Mouse (Mus musculus): ENCODE measurements around the gene Ufc1. TPM values are rescaled to one million over a fixed set of nuclear protein-coding genes. Genes with fewer than 3 reads are reported as not detected.

Ufc1 gene
- polyA plus RNA-seq, 2 experiments from 2014 or later, result 74.0 to 84.4 TPM

DNA sequence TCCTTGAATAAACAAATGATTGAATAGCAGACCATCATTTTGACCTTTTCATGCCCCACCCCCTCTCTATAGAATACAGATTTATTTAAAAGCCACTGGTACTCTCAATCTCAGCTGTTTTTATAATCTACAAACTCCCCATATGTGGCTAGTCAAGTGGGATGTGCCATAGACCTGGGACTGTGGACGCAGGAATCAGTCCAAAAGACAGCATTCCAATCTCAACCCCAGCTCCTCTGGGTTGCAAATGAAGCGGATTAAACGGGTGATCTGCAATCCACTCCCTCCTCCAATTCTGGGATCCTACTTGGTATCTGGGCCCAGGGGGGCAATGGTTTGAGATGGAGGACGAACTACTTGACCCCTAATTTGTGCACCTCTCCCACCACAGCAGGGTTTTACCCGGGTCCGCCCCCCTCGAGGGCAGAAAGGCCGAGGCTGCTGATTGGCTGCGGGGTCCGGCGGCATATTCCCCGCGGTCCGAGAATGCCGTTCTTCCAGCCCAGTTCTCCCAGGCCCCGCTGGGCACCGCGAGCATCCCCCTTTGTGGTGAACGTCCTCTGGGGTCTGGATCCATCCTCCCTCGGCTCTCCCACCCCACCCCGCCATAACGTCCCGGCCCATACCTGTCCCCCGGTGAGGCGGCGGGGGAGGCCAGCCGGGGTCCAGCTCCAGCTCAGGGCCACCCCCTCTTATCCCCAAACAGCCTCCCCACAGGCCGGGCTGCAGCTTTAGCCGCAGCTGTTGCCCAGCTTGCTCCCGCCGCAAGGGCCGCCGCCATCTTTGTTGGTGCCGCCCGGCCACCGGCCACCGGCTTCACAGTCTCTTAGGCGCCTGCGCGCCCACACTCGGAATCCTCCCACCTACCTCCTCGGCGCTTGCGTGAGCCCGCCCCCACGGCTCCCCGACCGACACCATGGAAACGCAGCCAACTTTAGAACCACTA lies 7.4 kb downstream of the Ufc1 start, which contains the start of gene Usp21:
Usp21 (minus strand) TSS at position 856 of the 946 bp plus-strand sequence.
- peak; percentile 100 for ATAC-seq

DNA sequence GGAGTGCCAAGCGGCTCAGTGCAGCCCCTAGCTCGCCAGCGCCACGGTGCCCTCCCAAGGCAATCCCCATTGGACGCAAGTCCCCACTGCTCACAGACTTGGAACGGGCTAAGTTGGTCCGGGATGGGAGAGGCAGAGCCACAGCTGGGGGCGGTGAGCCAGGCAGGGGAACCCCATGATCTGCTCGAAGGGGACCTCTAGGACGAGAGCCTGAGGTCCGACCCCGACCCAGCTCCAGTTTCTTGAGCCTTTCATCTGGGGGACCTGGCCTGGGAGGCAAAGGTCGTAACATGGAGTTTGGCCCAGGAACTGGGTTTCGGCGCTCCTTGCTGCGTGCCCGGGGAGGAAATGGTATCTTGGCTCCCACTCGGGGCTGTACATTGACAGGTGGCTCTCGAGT lies 8.3 kb downstream of the Ufc1 start:
- no peak for ATAC-seq

DNA sequence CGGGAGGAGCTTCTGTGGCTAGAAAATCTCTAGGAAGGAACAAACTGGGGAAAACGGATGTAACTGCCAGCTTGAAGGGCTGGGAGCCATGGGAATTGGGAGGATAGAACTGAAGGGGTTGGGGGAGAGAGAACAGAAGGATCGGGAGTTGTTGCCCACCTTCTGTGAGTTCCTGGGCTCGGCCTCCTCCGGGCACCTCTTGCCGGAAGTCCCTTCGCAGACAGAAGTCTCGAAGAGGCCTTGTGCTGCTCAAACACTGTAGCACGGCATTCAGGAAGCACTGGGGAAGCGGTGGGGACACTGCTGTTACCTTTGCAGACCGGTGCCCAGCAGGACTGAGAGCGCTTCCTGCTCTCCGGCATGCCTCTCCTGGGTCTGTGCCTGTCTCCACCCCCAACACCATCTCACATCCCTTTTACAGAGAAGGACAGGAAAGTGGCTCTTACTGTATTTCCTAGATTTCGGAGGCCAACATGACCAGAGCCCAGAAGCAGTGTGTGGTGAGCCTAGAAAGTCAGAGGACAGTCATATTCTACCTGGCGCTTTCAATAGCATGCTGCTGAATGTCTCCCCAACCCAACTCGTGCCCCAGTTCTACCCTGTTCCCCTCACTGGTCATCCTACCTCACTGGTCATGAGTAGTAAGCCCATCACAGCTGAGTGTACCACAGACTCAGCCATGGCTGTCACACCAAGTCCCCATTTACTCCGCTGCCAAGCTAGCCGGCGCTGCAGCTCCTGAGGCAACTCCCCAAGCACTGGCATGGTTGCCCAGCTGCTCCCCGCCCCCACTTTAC lies 9.5 kb downstream of the Ufc1 start:
- ATAC-seq, result no peak

DNA sequence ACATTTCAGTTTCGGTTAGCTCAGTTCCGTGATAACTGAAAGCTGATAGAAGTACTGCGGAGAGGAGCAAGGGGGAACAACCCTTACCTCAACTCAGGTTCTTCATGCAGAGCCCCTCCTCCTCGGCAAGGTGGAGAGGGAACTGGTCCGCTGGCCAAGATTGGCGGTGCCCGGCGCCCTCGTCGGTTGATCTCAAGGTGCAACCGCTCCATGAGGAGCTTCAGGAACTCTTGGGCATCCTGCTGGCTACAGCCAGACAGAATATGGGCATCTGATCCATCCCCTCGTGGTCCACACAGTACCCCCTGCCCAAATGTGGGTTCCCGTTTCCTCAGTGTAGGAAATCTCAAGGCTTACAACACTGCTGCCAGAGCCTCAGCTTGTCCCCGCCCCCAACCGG lies 10.3 kb downstream of the Ufc1 start:
- no peak for ATAC-seq

DNA sequence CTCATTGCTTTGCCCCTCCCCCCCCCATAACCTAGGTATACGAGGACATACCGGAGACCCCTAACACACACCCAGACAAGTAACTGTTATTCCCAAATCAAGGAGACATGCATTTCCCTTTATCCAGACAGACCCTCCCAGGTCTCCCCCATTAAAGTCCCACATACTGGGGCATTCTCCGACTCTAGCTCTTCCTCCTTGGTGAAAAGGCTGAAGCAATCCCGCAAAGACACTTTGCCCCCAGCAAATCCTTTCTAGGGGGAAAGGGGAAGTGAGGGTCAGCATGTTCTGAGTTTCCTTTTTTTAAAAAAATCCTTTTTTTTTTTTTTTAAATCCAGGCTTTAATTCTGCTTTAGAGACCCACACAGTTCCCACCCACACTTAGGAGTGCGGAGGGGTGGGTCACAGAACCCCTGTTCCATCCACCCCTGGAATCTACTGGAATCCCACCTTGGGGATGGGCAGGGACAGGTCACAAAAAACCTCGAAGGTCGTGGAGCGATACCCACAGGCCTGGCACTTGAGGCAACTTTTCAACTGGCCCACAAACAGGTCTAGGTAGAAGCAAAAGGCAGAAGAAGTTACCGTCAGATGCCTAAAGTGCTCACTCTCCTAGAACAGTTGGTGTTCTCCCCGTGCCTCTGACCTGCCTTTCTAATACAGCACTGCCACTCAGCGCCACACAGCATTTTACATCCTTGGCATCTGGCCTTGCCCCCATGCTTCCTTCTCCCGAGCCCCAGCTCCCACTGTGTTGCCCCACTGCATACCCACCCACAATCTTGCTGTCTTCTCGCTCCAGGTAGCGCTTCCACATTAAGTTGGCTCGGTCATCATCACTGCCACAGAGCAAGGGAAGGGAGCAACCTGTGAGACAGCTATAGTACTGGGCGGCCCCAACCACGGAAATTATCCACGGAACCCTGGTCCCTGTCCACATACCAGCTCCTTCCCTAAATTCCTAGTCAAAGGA lies 11.3 kb downstream of the Ufc1 start:
- no peak for ATAC-seq

DNA sequence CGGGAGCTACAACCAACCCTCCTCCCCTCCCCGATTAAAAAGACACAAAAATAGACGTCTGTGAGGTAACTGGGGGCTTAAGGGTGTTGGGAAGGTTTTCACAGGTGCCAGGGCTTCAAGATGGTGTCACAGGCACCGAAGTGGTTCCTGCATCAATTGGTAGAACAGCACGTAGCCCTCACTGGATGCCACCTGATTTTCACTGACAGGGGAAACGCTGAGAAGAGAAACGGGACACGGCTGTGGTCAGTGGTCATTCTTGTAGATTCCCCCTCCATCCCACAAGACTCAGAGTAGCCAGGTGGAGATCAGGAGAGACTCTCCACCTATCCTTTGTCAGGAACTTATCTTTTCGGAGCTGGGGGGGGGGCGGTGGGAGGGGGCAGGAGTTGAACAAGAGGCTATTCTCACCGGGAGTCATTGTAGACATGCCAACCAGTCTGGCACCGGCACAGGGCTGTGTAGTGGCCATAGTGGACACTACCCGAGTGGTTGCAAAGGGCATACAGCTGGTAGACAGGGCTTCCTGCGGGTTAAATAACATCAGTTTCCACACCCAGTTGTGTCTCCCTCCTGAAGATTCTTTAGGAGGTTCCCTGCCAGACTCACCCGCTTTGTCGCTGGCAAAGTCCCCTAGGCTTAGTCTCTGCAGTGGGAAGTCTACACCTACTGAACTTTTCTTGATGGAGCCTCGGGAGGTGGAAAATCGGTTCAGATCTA lies 12.6 kb downstream of the Ufc1 start:
- no peak for ATAC-seq

DNA sequence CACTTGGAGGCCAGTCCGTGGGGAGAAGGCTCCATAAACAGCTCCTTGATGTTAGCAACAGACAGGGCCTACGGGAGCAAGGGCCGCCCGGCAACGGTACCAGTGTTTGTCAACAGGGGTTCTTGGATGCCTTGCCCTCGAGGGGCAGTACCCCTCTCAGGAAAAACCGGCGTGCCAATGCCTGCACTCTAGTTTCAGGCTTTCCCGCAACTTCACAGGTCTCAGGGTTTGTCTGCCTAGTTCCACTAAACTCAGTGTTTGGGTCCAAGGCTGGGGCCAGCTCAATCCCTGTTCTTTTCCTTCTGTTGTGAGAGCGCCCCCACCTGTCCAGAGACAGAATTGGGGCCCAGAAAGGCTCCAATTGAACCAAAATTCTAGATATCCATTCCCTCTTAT lies 13.3 kb downstream of the Ufc1 start:
- peak; percentile 44 for ATAC-seq

DNA sequence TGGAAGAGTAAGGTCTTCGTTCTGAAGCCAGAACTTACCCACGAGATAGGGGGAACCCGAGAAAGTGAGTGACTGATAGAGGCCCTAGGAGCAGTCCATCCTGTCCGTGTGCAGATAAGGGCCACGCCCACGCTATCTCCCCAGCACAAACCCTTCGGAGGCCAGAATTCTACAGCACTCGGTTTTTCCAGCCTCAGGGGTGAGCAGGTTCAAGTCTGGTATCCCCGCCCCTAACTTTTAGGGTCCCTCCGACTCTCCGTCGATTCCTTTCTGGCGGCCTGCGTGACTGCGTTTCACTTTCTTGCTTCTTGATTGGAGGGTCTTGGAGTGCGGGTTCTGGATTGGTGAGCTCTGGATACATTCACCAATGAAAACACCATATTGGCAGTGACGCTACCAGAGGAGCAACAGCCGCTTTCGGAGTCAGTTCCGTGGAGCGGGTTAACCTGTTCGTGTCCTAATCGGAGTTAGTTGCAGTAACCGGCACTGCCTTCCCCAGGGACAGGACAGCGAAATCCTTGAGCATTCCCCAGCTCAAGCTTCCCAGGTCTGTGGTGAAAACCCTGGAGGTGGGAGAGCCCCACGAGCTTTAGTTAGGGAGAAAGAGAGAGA lies 13.8 kb downstream of the Ufc1 start, which contains the start of gene Ppox:
Ppox (minus strand) TSS at position 271 of the 612 bp plus-strand sequence.
- peak; percentile 99 for ATAC-seq

DNA sequence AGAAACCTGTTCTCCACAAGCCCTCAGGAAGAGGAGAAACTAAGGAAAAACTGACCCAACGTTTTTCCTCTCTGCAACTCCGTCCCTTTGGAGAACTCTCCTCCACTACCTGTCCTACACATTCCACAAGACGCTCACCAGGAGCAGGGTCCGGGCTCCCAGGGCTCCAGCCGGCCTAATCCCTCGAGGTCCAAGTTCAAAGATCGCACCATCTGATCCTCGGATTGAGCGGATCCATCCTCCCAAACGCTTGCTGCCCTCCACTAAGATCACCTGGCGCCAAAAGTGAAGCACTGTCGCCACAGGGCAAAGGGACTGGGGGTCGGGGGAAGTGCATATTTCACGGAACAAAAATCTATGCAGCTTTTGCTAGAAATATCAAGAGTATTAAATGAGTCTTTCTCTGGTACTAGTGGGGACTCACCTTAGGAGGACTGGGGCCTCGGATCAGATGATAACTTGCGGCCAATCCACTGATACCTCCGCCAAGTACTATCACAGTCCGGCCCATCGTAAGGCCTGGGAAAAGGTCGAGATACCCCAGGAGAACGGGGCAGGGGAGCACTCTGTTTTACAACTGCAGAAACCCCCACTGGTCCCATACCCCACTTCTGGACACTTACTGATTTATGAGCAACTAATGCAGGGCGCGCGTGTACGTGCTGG lies 14.4 kb downstream of the Ufc1 start:
- ATAC-seq, result peak; percentile 0

DNA sequence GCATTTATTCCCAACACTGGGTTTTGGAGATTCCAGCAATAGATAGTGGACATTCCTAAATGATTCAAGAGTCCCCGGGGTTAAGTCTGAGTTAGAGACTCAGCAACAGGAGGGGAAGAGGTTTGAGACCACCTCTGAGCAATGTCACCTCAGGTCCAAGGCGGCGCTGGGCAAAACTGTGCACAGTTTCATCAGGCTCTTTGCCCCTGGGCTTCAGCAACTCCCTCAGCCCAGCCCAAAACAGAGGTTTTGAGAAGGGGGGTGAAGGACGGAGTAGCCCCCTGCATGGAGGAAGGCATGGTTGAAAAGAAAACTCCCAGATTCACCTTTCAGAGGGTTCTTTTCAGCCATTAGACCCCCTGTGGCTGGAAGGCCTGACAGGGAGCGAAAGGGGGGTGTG lies 15.1 kb downstream of the Ufc1 start:
- ATAC-seq, result no peak

DNA sequence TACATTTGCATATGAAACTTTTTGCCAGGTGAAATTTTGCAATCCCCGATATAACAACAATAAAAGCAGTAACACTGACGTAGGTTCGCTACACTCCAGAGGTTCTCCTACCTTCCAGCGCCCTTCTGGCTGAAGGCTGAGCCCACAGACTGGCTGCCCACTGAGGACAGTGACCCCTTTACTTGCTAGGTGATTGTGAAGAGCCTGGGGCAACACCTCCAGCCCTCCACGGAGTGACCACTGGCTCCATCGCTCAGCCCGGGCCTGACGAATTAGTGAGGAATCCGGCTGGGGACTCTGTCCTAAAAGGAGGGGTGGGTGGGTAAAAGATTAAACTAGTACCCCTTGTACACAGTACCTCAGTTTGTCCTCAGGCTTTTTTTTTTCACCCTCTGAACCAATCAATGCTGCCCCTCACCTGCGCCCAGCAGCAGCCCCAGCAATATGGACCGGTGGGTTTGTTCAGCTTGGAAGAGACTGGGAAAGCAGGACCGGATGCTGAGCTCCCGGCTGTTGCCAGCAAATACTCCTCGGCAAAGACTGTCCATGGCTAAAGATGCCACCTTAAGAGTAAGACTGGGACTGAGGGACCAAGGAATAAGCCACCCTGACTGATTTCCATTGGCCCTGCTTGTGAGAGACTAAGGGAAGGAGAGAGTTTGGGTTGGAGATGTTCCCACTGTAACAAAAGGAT lies 15.7 kb downstream of the Ufc1 start:
- no peak for ATAC-seq

DNA sequence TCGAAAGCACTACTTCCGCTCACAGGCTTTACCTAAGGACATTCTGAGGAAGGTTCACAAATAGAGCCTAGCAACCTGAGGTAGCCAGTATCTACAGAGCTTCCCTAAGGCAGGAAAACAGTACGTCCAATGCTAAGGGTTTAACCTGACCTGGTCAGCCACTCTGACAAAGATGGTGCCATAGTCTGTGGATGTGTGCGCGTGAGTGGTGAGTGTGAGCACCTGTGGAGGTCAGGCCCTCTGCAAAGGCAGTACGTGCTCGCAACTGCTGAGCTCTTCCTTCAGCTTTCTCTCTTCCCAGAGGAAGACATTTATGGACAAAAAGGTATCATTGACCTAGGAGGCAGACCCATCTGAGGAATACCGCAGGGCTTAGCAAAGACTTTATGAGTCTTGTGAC lies 16.4 kb downstream of the Ufc1 start:
- no peak for ATAC-seq

DNA sequence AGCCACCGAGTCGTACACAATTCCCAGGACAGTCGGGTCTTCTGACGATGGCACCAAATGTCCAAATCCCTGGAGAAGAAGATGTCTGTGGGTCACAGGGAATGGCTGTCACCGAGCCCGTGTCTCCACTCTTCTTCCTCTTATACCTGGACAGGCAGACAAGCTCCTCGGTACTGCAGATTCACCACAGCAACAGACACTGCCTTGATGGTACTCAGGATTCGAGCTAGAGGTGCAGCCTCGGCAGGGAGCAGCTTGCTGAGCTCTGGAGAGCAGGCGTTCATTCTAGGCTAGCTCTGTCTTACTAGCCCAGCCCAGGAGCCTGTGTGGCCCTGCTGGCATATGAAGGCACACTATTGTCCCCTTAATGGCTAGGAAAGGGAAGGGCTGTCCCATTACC lies 17.1 kb downstream of the Ufc1 start:
- no peak for ATAC-seq

DNA sequence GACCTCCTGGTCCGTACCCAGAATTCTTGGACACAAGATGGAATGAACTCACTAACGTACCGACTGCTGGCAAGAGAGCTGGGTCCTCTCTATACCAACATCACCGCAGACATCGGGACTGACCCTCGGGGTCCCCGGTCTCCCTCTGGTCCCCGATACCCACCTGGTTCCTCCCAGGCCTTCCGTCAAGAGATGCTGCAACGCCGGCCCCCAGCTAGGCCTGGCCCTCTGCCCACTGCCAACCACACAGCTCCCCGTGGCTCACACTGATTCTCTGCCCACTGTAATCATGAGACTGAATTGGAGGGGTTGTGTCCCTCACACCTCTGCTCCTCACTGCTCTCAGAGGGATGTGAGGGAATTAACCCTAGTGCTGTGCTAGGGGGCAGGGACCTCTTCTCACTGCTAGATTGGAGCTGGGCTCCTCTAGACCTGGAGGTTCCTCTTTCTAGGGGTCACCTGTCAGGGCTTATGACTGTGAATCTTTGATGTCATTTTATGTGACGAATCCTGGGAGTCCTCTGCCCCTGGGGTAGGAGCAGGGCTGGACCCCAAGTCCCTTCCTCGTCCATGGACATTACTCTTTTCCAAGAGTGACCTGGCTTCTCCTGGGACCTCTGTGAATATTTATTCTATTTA lies 18.6 kb downstream of the Ufc1 start:
- no peak for ATAC-seq

DNA sequence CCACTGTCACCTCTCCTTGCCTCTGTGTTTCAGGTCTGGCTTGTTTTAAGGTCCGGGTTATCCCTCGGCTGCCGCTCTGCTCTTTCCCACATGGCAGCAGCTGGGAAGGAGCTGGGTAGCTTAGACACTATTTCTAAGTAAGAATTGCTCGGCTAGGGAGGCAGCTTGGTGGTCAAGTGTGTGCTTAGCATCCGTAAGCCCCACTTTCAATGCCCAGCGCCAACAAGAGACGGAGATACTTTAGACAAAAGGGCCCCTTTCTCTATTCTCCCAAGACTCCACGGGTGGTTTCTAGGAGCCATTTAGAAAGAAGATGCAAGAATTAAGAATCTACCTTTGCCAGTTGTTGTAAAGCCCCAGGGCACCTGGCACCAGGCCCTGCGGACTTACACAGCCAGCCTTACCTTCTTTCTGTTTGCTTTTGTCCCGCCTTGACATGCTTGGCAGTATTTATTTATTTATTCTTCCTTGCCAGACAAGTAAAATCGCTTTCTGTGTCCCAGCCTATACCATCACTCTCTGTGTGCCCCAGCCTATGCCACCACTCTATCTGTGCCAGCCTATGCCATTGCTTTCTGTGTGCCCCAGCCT lies 19.6 kb downstream of the Ufc1 start:
- ATAC-seq, result no peak

DNA sequence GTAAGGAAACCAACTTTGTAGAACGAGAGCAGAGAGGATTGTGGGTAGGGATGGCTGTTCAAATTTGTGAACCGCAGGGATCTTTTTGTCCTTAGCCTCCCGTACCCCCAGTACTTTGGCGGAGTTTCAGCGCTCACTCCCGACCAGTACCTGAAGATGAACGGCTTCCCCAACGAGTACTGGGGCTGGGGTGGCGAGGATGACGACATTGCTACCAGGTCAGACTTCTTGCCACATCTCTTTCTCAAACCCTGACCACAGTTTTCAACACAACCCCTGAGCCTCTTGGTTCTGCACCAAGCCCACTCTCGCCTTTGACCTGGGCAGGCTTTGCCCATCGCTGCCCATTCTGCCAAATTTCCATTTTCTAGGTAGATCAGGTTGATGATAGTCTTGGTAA lies 20.7 kb downstream of the Ufc1 start:
- no peak for ATAC-seq

DNA sequence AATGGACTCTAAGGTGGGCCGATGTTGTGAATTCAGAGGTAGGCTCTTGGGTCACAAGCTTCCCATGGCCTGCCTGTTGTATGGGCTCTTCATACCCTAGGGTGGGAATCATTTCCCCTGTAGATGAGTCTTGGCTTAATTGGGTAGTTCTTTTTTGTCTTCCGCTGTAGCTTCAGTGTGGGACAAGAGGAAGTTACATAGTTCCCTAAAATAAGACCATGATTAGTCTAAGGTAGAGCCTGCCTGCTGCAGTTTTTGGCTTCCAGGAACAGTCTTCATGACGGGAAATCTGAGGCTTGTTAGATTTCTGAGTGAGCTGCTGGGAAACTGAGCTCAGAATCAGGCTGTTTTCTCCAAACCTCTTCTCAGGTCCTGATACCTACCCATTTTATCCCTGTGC lies 22.7 kb downstream of the Ufc1 start:
- ATAC-seq, result no peak

DNA sequence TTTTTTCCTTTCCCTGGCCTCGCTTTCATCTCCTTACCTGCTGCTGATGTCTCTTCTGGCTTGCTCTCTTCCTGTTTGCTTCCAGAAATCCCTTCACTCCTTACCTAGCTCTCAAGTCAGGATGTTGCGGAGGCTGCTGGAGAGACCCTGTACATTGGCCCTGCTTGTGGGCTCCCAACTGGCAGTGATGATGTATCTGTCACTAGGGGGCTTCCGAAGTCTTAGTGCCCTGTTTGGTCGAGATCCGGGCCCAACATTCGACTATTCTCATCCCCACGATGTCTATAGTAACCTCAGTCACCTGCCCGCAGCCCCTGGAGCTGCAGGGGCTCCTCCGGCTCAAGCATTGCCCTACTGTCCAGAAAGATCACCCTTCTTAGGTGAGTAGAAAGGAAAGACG lies 23.2 kb downstream of the Ufc1 start:
- no peak for ATAC-seq

DNA sequence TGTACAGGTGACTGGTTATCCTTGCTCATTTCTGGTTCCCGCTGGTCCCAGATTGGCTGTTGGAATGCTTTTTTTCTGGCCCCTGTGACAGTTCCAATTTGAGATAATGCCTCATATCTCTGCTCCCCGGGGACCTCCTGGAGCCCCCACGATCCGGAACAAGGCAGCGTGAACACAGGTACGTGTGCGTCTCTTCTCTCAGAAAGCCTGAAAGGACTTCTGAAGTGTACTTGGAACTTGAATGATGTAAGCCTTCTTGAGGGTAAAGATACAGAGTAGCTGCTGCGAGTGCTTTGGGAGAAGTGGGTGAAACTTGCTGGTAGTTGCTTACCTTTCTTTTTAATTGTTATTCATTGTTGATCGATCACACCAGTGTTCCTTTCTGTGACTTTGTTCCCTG lies 23.6 kb downstream of the Ufc1 start:
- ATAC-seq, result no peak

All from CD4-positive, CD25-positive, alpha-beta regulatory T cell, adult 4 months (primary cell).